Mouse (Mus musculus) liver, postnatal 0 days (tissue): Measurements from ENCODE around the gene Bmp2.

Experiments used
- CTCF ChIP-seq: sonication (generic); IDR thresholded peaks from 2 replicates; pipeline ENCODE4 v1.5.1; 2016; ENCODE audit warnings: antibody characterized with exemption, low read depth
- EP300 ChIP-seq: IDR thresholded peaks from 2 replicates; pipeline ENCODE4 v1.6.1; 2016; ENCODE audit warnings: antibody characterized with exemption, low read depth, mild to moderate bottlenecking

DNA sequence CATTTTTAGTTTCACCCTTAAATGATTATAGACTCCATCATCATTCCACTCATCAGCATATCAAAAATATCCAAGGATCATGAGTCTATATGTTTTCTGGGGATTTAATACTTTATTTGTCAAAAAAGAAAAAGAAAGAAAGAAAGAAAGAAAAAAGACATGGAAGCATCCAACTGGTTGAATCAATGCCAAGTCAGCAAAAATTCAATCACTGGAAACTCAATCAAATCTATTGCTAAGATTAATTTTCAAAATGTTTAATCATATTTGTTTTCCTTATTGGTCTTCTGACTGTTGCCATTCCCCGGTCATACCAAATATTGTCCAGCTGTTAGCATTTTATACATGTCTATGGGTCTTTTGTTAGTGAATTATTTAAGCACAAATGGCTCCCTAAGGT, 11.3 kb upstream of the Bmp2 start:
- TF ChIP-seq CTCF = no peak
- no peak for TF ChIP-seq EP300
